Mouse (Mus musculus) CH12.LX (cell line): ENCODE results near the gene Pla2g2d.

Experiments used
- CTCF ChIP-seq, 2 experiments: IDR thresholded peaks in 1 of 2; conservative IDR thresholded peaks in 1 of 2; 2 replicates each; pipeline ENCODE4 v1.5.1; 2011 to 2012; ENCODE audit warnings: low read depth in 2 of 2, low read length in 2 of 2, improper control_type of control experiment in 1 of 2, inconsistent platforms in 1 of 2, mild to moderate bottlenecking in 1 of 2, moderate library complexity in 1 of 2
- E2F4 ChIP-seq: IDR thresholded peaks from 2 replicates; pipeline ENCODE4 v1.6.1; 2011; ENCODE audit warnings: low read depth, low read length, improper control_type of control experiment; ENCODE audit not compliant: insufficient replicate concordance
- ETS1 ChIP-seq: conservative IDR thresholded peaks from 2 replicates; pipeline ENCODE4 v1.6.1; 2012; ENCODE audit warnings: low read depth, mild to moderate bottlenecking, inconsistent platforms, low read length, improper control_type of control experiment, moderate library complexity
- MAFK ChIP-seq: IDR thresholded peaks from 2 replicates; pipeline ENCODE4 v1.6.1; 2011; ENCODE audit warnings: low read length, improper control_type of control experiment; ENCODE audit not compliant: insufficient replicate concordance
- POLR2A ChIP-seq: IDR thresholded peaks from 2 replicates; pipeline ENCODE4 v1.6.1; 2011; ENCODE audit warnings: low read depth, mild to moderate bottlenecking, improper control_type of control experiment, low read length
- RAD21 ChIP-seq: IDR thresholded peaks from 2 replicates; pipeline ENCODE4 v1.6.1; 2011; ENCODE audit warnings: low read depth, mild to moderate bottlenecking, low read length, improper control_type of control experiment, moderate library complexity
- TCF12 ChIP-seq: IDR thresholded peaks from 2 replicates; pipeline ENCODE4 v1.6.1; 2014; ENCODE audit warnings: low read depth, mild to moderate bottlenecking, inconsistent platforms, low read length, improper control_type of control experiment
- ZNF384 ChIP-seq: IDR thresholded peaks from 2 replicates; pipeline ENCODE4 v1.6.1; 2012; ENCODE audit warnings: low read depth, low read length, improper control_type of control experiment, inconsistent platforms

DNA sequence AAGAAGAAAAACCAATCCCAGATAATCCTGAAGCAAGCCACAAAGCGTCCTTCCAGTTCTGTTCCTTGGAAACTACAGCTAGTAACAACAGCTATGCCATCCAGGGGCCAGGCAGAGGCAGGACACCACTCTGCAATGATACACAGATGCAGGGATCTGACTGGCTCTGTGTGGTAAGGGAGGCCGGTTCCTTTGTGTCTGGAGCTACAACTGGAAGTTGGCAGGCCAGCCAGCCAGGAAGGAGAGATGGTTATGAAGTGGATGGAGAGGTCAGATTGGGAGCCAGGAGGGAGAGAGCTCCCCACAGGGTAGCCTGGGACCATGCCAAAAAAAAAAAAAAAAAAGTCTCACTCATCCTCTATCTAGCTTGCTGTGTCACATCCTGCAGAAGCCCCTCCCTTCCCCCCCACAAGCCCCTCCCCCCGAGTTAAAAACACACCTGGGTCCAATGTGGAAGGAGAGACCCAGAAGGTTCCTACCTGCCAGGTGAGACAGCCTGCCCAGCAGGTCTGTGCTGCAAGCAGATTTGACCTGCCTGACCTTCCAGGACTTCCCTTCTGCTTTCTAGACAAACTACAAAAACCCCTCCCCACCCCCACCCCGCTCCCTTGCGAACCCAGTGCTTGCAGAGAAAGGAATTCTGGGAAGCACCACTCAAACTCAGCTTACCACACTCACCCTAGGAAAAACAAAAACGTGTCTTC is 21.1 kb downstream of the Pla2g2d start:
- TF ChIP-seq POLR2A (no peak), ETS1 (no peak), E2F4 (no peak), MAFK (no peak), RAD21 (no peak), ZNF384 (no peak), CTCF (conservative IDR thresholded peaks at IDR 0.05 in 1 of 2, IDR thresholded peaks at IDR 0.05 in 1 of 2; ENCODE audit: low read depth in 2 of 2, low read length in 2 of 2) (no peak), TCF12 (no peak)
